Mouse (Mus musculus): Measurements from ENCODE around the gene Map2.

- TF ChIP-seq CTCF (IDR thresholded peaks at IDR 0.05; ENCODE audit: insufficient read depth, low read length): no peak
- TF ChIP-seq POLR2A (IDR thresholded peaks at IDR 0.05; ENCODE audit: borderline replicate concordance, extremely low read depth, low read depth, low read length): no peak
These were observed 284.3 kb downstream of the Map2 start for GRCm38 (mm10) chr1:66459394-66459793.

Measured in lung, adult 2 months (tissue).